Mouse (Mus musculus): ENCODE results near the gene Thada. TPM values are rescaled to one million over a fixed set of nuclear protein-coding genes. Genes with fewer than 3 reads are reported as not detected.
A peak's percentile ranks its signal among the peaks of the same experiment; 100 is the strongest.
"Not testable (repeated sequence)": the region's sequence is repeated elsewhere in the genome, so short reads cannot be mapped to it uniquely, and the experiment has no call there.

Gene Thada
- polyA plus RNA-seq, 1 experiment from 2014 or later, result 1.3 TPM

DNA sequence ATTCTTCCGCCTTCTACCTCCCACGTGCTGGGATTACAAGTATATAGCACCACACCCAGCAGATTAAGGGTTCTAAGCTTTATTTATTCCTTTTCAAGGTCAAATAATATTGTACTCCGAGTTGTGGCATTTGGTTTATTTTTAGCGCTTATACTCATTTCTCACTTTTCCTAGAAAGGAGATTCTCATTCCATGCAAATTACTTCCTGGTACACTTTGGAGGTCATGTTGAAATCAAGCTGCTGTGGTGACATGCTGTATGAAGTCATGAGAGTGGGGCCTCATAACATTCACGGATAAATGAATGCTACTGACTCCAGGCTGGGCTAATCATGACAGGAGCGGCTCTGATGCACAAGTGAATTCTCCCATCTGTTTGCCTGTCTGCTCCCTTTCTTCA lies 239.3 kb downstream of the Thada start:
- no peak overlapping the region for H3K9ac ChIP-seq (ENCODE audit: low read depth, low read length)
- H3K4me1 ChIP-seq (replicated peaks; ENCODE audit: control insufficient read depth, insufficient read depth, low read length), result no peaks in the 10 kb centered on the region
- H3K27me3 ChIP-seq (replicated peaks; ENCODE audit: control insufficient read depth, insufficient read depth, low read length), result no peaks in the 10 kb centered on the region
- 0 out of 2 replicates have a peak overlapping the region, but pooled peaks have one; percentile 11 for H3K27ac ChIP-seq (ENCODE audit: low read depth, low read length)
- H3K4me2 ChIP-seq (replicated peaks; ENCODE audit: low read depth), result no peak overlapping the region
- peak; percentile 47; the same call in 1 of the 2 replicates for ATAC-seq
- H3K36me3 ChIP-seq (ENCODE audit: control insufficient read depth, insufficient read depth), result peaks cover 20% of the 10 kb centered on the region
- H3K4me3 ChIP-seq (ENCODE audit: low read depth, low read length), result no peak overlapping the region
- H3K9me3 ChIP-seq (ENCODE audit: control insufficient read depth), result no peaks in the 10 kb centered on the region
- WGBS, result 37% methylated on average over 6 of the region's 6 CpGs
- no peak for TF ChIP-seq CTCF (IDR thresholded peaks at IDR 0.05; ENCODE audit: low read depth)

- ATAC-seq, result no peak
- Histone ChIP-seq H3K27me3 (replicated peaks; ENCODE audit: control insufficient read depth, insufficient read depth, low read length) (no peaks in the 10 kb centered on the region), H3K9ac (ENCODE audit: low read depth, low read length) (no peak overlapping the region), H3K4me2 (replicated peaks; ENCODE audit: low read depth) (no peak overlapping the region), H3K9me3 (ENCODE audit: control insufficient read depth) (no peaks in the 10 kb centered on the region), H3K4me1 (replicated peaks; ENCODE audit: control insufficient read depth, insufficient read depth, low read length) (no peaks in the 10 kb centered on the region), H3K36me3 (ENCODE audit: control insufficient read depth, insufficient read depth) (peaks cover 25% of the 10 kb centered on the region), H3K27ac (ENCODE audit: low read depth, low read length) (no peak overlapping the region), H3K4me3 (ENCODE audit: low read depth, low read length) (no peak overlapping the region)
- no peak for TF ChIP-seq CTCF (IDR thresholded peaks at IDR 0.05; ENCODE audit: low read depth)
- 66% methylated on average over 5 of the region's 5 CpGs for WGBS
These were observed 239.8 kb downstream of the Thada start for GRCm38 (mm10) chr17:84226231-84226630.

DNA sequence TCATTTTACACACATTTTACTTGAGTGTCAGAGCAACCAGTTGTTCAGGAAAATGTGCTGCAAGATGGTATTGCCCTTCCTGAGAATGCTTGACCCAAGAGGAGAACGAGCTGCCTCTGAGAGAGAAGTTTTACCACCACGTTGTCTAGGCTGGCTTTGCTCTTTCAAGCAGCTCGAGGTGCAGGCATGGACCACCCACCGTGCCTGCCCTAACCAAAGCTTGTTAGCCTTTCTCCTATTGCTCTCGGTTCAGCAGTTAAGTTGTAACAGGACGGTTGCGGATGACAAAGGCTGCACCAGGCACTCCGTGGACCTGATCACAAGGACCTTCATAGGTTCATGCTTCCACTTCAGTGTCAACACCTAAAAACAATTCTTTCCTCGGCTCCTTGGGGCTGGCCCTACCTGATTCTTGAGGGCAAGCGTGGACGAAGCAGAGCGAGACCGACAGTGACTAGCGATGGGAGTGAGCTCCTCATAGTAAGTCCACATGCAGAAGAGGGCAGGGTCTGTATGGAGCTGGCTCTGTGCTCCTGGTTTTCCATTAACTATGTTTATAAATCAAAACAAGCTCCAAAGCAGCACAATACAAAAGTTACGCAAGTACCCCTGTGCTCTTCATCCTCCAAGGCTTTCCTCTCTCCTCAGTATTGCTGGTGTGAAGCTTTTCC lies 241.7 kb downstream of the Thada start:
- Histone ChIP-seq H3K36me3 (ENCODE audit: control insufficient read depth, insufficient read depth) (peaks cover 44% of the 10 kb centered on the region), H3K9ac (ENCODE audit: low read depth, low read length) (no peak overlapping the region), H3K4me3 (ENCODE audit: low read depth, low read length) (no peak overlapping the region), H3K4me1 (replicated peaks; ENCODE audit: control insufficient read depth, insufficient read depth, low read length) (no peaks in the 10 kb centered on the region), H3K27ac (ENCODE audit: low read depth, low read length) (no peak overlapping the region), H3K4me2 (replicated peaks; ENCODE audit: low read depth) (no peak overlapping the region), H3K9me3 (ENCODE audit: control insufficient read depth) (no peaks in the 10 kb centered on the region), H3K27me3 (replicated peaks; ENCODE audit: control insufficient read depth, insufficient read depth, low read length) (no peaks in the 10 kb centered on the region)
- 74% methylated on average over 15 of the region's 15 CpGs for WGBS
- ATAC-seq, result no peak
- TF ChIP-seq CTCF (IDR thresholded peaks at IDR 0.05; ENCODE audit: low read depth), result no peak

DNA sequence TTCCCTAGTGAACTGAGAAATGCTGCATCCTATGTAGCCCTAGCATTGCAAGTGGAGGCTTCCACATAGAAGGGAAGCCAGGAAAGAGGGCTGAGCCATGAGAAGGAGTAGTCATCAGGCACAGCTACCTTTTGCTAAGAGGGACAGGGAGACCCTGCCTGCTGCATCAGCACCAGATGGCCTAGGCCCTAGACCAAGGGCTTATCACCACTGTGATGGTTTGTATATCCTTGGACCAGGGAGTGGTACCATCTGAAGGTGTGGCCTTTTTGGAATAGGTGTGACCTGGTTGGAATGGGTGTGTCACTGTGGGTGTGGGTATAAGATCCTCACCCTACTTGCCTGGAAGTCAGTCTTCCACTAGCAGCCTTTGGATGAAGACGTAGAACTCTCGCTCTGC lies 247.2 kb downstream of the Thada start:
- not testable (repeated sequence) for H3K9ac ChIP-seq (ENCODE audit: low read depth, low read length); H3K9me3 ChIP-seq (ENCODE audit: control insufficient read depth); H3K4me1 ChIP-seq (replicated peaks; ENCODE audit: control insufficient read depth, insufficient read depth, low read length); ATAC-seq; H3K27me3 ChIP-seq (replicated peaks; ENCODE audit: control insufficient read depth, insufficient read depth, low read length); H3K27ac ChIP-seq (ENCODE audit: low read depth, low read length); H3K4me2 ChIP-seq (replicated peaks; ENCODE audit: low read depth); H3K4me3 ChIP-seq (ENCODE audit: low read depth, low read length)
- H3K36me3 ChIP-seq (ENCODE audit: control insufficient read depth, insufficient read depth), result peaks cover 41% of the 10 kb centered on the region
- WGBS, result 95% methylated on average over 2 of the region's 2 CpGs

- 79% methylated on average over 3 of the region's 3 CpGs for WGBS
- no peak for TF ChIP-seq CTCF (IDR thresholded peaks at IDR 0.05; ENCODE audit: low read depth)
- Histone ChIP-seq H3K36me3 (ENCODE audit: control insufficient read depth, insufficient read depth) (peaks cover 32% of the 10 kb centered on the region), H3K27ac (ENCODE audit: low read depth, low read length) (no peak overlapping the region), H3K9me3 (ENCODE audit: control insufficient read depth) (no peaks in the 10 kb centered on the region), H3K4me2 (replicated peaks; ENCODE audit: low read depth) (no peak overlapping the region), H3K27me3 (replicated peaks; ENCODE audit: control insufficient read depth, insufficient read depth, low read length) (no peaks in the 10 kb centered on the region), H3K4me3 (ENCODE audit: low read depth, low read length) (no peak overlapping the region), H3K9ac (ENCODE audit: low read depth, low read length) (no peak overlapping the region), H3K4me1 (replicated peaks; ENCODE audit: control insufficient read depth, insufficient read depth, low read length) (no peaks in the 10 kb centered on the region)
- no peak for ATAC-seq
These were observed 248.3 kb downstream of the Thada start for GRCm38 (mm10) chr17:84217696-84218095.

DNA sequence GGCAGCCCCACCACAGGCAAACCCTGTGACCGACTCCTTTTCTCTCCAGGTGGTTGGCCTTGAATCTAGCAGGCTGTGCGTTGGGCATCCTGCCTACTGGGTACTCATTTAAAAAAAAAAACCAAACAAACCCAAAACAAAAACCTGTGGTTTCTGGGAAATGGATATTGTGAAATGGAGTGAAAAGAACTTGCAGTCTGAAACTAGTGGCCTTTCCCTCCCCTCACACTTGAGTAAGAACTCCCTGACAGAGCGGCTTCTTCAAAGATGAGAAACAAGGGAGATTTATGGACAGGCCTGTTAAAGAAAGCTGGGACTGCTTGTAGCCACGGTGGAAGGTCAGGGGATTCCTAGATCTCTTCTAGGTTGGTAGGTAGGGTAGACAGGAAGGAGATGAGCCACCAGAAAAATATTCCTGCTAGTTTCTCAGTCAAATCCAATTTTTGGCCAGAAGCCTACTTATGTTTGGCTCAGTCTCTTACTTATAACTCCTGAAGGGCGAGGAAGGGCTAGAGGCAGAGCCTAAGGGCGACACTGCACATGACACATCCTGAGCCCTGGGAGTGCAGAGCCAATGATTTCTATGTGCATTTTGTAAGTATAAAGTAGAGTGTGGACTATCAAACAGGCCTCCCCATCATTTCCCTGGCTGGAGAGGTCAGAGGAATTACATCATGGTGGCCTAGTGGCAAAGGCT lies 250.6 kb downstream of the Thada start:
- H3K9ac ChIP-seq (ENCODE audit: low read depth, low read length), result no peak overlapping the region
- no peaks in the 10 kb centered on the region for H3K4me1 ChIP-seq (replicated peaks; ENCODE audit: control insufficient read depth, insufficient read depth, low read length)
- 78% methylated on average over 6 of the region's 6 CpGs for WGBS
- no peak for ATAC-seq
- no peak for TF ChIP-seq CTCF (IDR thresholded peaks at IDR 0.05; ENCODE audit: low read depth)
- no peak overlapping the region for H3K4me2 ChIP-seq (replicated peaks; ENCODE audit: low read depth)
- no peaks in the 10 kb centered on the region for H3K9me3 ChIP-seq (ENCODE audit: control insufficient read depth)
- H3K36me3 ChIP-seq (ENCODE audit: control insufficient read depth, insufficient read depth), result peaks cover 20% of the 10 kb centered on the region
- no peaks in the 10 kb centered on the region for H3K27me3 ChIP-seq (replicated peaks; ENCODE audit: control insufficient read depth, insufficient read depth, low read length)
- H3K27ac ChIP-seq (ENCODE audit: low read depth, low read length), result no peak overlapping the region
- H3K4me3 ChIP-seq (ENCODE audit: low read depth, low read length), result no peak overlapping the region
